Mouse (Mus musculus): ENCODE measurements around the gene Actr5. TPM values are rescaled to one million over a fixed set of nuclear protein-coding genes. Genes with fewer than 3 reads are reported as not detected.

The Actr5 gene
- polyA plus RNA-seq, 2 experiments: 12.3 to 13.5 TPM

DNA sequence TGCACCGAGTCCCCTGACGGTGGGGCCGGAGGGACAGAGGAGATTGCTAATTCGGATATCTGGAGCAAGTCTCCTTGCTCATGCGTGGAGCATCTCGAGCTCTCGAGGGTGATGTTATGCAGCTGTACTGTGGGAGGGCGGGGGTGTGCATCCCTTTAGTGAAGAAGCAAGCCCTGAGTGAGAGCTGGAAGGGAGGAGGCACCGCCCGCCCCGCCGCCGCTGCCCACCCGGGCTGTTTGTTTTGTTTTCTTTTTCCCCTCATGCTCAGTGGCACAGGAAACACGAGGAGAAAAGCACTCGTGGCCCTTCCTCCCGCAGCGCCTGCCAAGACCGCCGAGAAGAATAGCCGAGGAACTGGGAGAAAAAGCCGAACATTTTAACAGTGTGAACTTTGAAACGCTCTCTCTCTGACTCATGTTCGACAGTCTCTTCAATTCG lies 63.1 kb downstream of the Actr5 start:
- Histone ChIP-seq H3K27ac (replicated peaks; ENCODE audit: low read depth, low read length) (no peak overlapping the region), H3K4me1 (ENCODE audit: control insufficient read depth, insufficient read depth, low read length) (peaks cover 11% of the 10 kb centered on the region), H3K4me2 (replicated peaks; ENCODE audit: low read depth, low read length, severe bottlenecking) (no peak overlapping the region), H3K27me3 (ENCODE audit: control insufficient read depth, insufficient read depth, low read length) (no peaks in the 10 kb centered on the region), H3K36me3 (ENCODE audit: control insufficient read depth, insufficient read depth, low read length) (no peaks in the 10 kb centered on the region), H3K9ac (ENCODE audit: low read depth, low read length, severe bottlenecking) (no peak overlapping the region), H3K4me3 (replicated peaks; ENCODE audit: low read length) (no peak overlapping the region), H3K9me3 (ENCODE audit: control insufficient read depth, low read length) (no peaks in the 10 kb centered on the region)
- TF ChIP-seq POLR2A (IDR thresholded peaks at IDR 0.05; ENCODE audit: borderline replicate concordance, extremely low read depth, insufficient read depth, insufficient read length): no peak
- ATAC-seq (ENCODE audit: low FRiP score, low read depth): no peak
- DNase-seq (ENCODE audit: low spot score): no peak
- WGBS: 65% methylated on average over 22 of the region's 25 CpGs

MicroRNA genes within 50 kb of the gene (microRNA counts, 519-probe panel; counts per million panel counts)
- not detected for microRNA mmu-miR-3474

Small RNAs within 50 kb of the gene (microRNA-seq; reads per million reads assigned to microRNA genes)
- 0.92 reads per million for gene Mir3474

Other genes starting within 250 kb of the Actr5 start
- 10.8 and 11.7 TPM in 2 replicates for gene Snhg11, start 249.2 kb upstream of the Actr5 start, polyA plus RNA-seq (2012; rRNA removed)
- 2.8 and 3.5 TPM in 2 replicates for gene Snhg11, start 249.2 kb upstream of the Actr5 start, polyA plus RNA-seq (2014; fragmentation: Nextera tagmentation; extraction: Ambion mirVana)
- 20.1 and 25.2 TPM in 2 replicates for gene Ralgapb, start 215.0 kb upstream of the Actr5 start, polyA plus RNA-seq (2012; rRNA removed)
- 20.2 and 23.3 TPM in 2 replicates for gene Ralgapb, start 215.0 kb upstream of the Actr5 start, polyA plus RNA-seq (2014; fragmentation: Nextera tagmentation; extraction: Ambion mirVana)
- 0.26 and 0.97 TPM in 2 replicates for gene Adig, start 122.3 kb upstream of the Actr5 start, polyA plus RNA-seq (2012; rRNA removed)
- 1.1 and 1.7 TPM in 2 replicates for gene Adig, start 122.3 kb upstream of the Actr5 start, polyA plus RNA-seq (2014; fragmentation: Nextera tagmentation; extraction: Ambion mirVana)
- 3.3 and 5.5 TPM in 2 replicates for gene Arhgap40, start 112.1 kb upstream of the Actr5 start, polyA plus RNA-seq (2012; rRNA removed)
- gene Arhgap40, start 112.1 kb upstream of the Actr5 start, polyA plus RNA-seq (2014; fragmentation: Nextera tagmentation; extraction: Ambion mirVana): 3.9 and 4.0 TPM in 2 replicates
- 0.21 and 0.36 TPM in 2 replicates for gene Slc32a1, start 14.1 kb upstream of the Actr5 start, polyA plus RNA-seq (2012; rRNA removed)
- gene Slc32a1, start 14.1 kb upstream of the Actr5 start, polyA plus RNA-seq (2014; fragmentation: Nextera tagmentation; extraction: Ambion mirVana): not detected in 2 replicates
- gene Ppp1r16b, start 40.5 kb downstream of the Actr5 start, polyA plus RNA-seq (2012; rRNA removed): 1.1 and 1.4 TPM in 2 replicates
- gene Ppp1r16b, start 40.5 kb downstream of the Actr5 start, polyA plus RNA-seq (2014; fragmentation: Nextera tagmentation; extraction: Ambion mirVana): 3.9 and 4.1 TPM in 2 replicates
- 38.5 and 48.6 TPM in 2 replicates for gene Fam83d, start 143.2 kb downstream of the Actr5 start, polyA plus RNA-seq (2012; rRNA removed)
- gene Fam83d, start 143.2 kb downstream of the Actr5 start, polyA plus RNA-seq (2014; fragmentation: Nextera tagmentation; extraction: Ambion mirVana): 35.0 and 39.7 TPM in 2 replicates
- 24.2 and 29.5 TPM in 2 replicates for gene Dhx35, start 169.9 kb downstream of the Actr5 start, polyA plus RNA-seq (2012; rRNA removed)
- gene Dhx35, start 169.9 kb downstream of the Actr5 start, polyA plus RNA-seq (2014; fragmentation: Nextera tagmentation; extraction: Ambion mirVana): 12.3 and 13.7 TPM in 2 replicates

Measured in limb, embryonic 14.5 days (tissue).